Mouse (Mus musculus) gastrocnemius, postnatal 36 days (tissue): Measurements from ENCODE around the gene Cryzl1. TPM values are rescaled to one million over a fixed set of nuclear protein-coding genes. Genes with fewer than 3 reads are reported as not detected.

Source experiments
- DNase-seq, 2 experiments: peaks; one replicate each; pipeline ENCODE4 v3.0.0; 2022
- intact Hi-C: fragments of 180-260 bp; cut with DNase I; formaldehyde crosslinking; loops from one replicate; pipeline ENCODE4 v1.15.1; 2025
- total RNA-seq, 2 experiments: library from RNA; stranded (reverse); gene quantifications; 2 replicates each; pipeline ENCODE4 v1.2.3; 2021

The Cryzl1 gene
- total RNA-seq, 2 experiments from 2014 or later = 12.7 to 17.0 TPM

DNA sequence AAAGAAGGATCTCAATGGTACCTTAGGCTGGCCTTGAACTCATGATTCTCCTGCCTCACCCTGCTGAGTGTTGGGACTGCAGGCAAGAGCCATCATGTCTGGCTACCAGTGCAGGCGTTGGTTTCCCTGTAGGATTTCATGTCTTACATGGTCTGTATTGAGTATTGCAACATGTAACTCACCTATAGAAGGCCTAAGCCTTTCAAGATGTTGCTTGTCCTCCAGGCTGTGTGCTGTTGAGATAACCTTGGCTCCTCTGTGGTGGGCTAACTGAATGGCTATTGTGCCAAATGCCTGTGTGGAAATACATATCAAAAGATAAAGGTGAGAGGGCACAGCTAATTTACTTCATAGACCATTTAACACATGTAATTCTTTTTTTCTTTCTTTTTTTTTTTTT, 29.8 kb downstream of the Cryzl1 start:
- no peak for DNase-seq
- intact Hi-C loops = no loop called here

GRCm38 (mm10) chr16:91695108-91695755, 33.5 kb downstream of the Cryzl1 start:
- intact Hi-C loops = no loop called here
- DNase-seq = no peak

GRCm38 (mm10) chr16:91694455-91695084, 34.2 kb downstream of the Cryzl1 start:
- peak; percentile 48 to 70 for DNase-seq
- intact Hi-C loops = loop anchor here (5.0 kb wide), 1 partner anchor 223 kb away; no protein-coding TSS in a partner anchor

- intact Hi-C loops = loop anchor here (5.0 kb wide), 2 partner anchors 42 to 228 kb away; partner anchors contain the start of genes Gart and Son
These were observed 39.0 kb downstream of the Cryzl1 start for GRCm38 (mm10) chr16:91689791-91690190.

GRCm38 (mm10) chr16:91688619-91689334, 40.0 kb downstream of the Cryzl1 start, which contains the start of gene Donson:
Gene Donson, minus strand, starts transcription at chr16:91688770.
- peak; percentile 88 to 92 for DNase-seq
- intact Hi-C loops = loop anchor here (5.0 kb wide), 1 partner anchor 41 kb away; the partner anchor contains the start of genes Gart and Son

More at GRCm38 (mm10) chr16:91689791-91690190, 39.0 kb downstream of the Cryzl1 start:
- no peak for DNase-seq

GRCm38 (mm10) chr16:91688023-91688618, 40.7 kb downstream of the Cryzl1 start:
- intact Hi-C loops = loop anchor here (5.0 kb wide), 1 partner anchor 41 kb away; the partner anchor contains the start of genes Gart and Son
- no peak for DNase-seq

DNA sequence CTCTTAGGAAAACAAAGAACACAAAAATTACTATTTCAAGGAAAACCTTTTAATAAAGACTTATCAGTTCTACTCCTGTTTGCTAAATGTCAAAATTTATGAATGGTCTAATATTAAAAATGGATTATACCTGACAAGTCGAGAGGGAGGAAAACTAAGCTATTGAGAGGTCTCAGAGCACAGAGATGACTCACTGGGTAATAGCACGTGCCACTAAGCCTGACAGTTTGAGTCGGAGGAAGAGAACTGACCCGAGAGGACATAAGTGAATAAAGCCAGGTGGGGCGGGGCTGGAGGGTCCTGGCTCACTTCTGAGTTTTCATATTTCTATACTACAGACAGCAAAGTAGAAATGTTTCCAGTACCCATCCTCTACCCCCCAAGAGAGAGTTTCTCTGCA, 42.4 kb downstream of the Cryzl1 start:
- intact Hi-C loops = loop anchor here (5.0 kb wide), 1 partner anchor 39 kb away; the partner anchor contains the start of genes Gart and Son
- no peak for DNase-seq

DNA sequence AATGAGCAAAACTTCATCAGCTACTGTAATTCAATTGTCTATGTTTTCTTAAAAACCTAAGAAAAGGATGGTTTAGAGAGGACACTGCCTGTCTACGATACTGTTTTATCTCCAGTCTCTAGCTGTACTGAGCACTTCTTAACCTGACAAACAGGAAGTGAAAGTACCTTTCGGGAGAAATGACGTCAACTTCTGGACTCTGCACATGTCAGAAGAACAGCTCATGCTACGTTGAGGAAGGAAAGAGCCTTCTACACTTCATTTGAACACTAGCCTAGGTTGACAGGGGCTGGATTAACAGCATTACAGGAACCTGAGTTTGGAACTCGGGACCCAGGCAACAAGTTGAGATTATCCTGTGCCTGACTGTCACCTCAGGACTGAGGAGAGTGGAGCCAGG, 43.2 kb downstream of the Cryzl1 start:
- DNase-seq = no peak
- intact Hi-C loops = loop anchor here (5.0 kb wide), 1 partner anchor 38 kb away; the partner anchor contains the start of genes Gart and Son

GRCm38 (mm10) chr16:91680656-91681055, 48.1 kb downstream of the Cryzl1 start:
- intact Hi-C loops = no loop called here
- DNase-seq = no peak

DNA sequence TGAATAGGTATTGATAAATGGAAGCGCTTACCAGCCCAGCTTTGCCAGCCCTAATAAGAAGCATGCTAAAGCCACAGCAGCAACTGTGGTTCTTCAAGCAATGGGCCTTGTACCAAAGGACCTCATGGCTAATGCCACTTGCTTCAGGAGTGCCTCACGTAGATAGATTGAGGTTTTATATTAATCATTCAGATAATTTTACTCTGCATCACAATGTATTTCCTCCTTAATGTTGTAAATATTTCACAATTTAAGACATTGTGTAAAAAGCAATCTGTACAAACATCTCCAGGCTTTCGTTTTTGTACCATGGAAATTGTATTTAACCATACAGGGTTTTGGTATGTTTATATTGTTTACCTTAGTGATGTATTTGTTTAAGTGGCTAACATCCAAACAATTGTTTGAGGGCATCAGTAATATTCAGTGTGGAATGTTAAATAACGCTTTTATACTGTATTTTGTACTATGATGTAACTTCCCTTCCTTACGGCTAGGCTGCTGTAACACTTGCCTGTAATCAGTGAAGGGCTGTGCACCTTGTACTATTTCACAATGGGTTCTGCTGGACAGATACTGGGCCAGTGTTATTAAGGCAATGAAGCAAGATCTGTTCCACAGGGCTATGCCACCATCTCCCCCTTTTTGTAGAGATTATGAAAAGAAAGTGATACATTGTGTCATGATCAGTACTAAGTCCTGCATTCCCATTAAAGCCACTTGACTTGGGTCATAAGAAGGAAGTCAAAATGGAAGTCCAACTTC, 50.4 kb downstream of the Cryzl1 start:
- no peak for DNase-seq
- intact Hi-C loops = no loop called here

GRCm38 (mm10) chr16:91674500-91674899, 54.3 kb downstream of the Cryzl1 start:
- no peak for DNase-seq
- intact Hi-C loops = no loop called here

- no peak for DNase-seq
- intact Hi-C loops = no loop called here
These were observed 65.0 kb downstream of the Cryzl1 start for GRCm38 (mm10) chr16:91663795-91664194.

DNA sequence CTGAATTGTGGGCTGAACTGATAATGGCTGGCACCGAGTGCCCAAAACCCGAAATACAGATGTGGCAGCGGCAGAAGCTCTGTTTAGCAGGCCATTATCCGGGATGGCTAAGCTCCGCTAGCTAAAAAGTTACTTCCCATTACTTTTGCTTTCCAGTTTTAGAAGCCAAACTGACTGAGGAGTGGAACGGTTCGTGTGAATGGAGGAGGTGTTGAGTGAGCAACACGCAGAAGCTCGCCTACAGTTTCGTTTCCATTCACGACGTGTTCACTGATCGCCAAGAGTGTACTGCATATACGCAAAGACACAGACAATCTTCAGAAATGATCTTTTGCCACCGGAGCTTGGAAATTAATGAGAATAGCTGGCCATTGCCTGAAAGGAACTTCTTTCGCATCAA, 66.4 kb downstream of the Cryzl1 start:
- intact Hi-C loops = no loop called here
- DNase-seq = no peak

- intact Hi-C loops = no loop called here
- DNase-seq = no peak
These were observed 67.4 kb downstream of the Cryzl1 start for GRCm38 (mm10) chr16:91661397-91661796.

GRCm38 (mm10) chr16:91659798-91660197, 69.0 kb downstream of the Cryzl1 start:
- intact Hi-C loops = no loop called here

GRCm38 (mm10) chr16:91658471-91658870, 70.3 kb downstream of the Cryzl1 start:
- DNase-seq = no peak
- intact Hi-C loops = no loop called here

More at GRCm38 (mm10) chr16:91659798-91660197, 69.0 kb downstream of the Cryzl1 start:
- no peak for DNase-seq

DNA sequence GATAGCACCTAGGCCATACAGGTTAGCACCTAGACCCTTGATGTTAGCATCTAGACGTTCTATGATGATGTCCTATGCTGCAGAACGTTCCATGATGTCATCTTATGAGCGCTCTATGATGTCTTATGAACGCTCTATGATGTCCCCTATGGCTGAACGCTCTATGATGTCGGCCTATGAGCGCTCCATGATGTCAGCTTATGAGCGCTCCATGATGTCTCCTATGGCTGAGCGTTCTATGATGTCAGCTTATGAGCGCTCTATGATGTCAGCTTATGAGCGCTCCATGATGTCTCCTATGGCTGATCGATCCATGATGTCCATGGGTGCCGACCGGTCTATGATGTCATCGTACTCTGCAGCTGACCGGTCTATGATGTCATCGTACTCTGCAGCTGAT, 71.5 kb downstream of the Cryzl1 start:
- intact Hi-C loops = no loop called here

DNA sequence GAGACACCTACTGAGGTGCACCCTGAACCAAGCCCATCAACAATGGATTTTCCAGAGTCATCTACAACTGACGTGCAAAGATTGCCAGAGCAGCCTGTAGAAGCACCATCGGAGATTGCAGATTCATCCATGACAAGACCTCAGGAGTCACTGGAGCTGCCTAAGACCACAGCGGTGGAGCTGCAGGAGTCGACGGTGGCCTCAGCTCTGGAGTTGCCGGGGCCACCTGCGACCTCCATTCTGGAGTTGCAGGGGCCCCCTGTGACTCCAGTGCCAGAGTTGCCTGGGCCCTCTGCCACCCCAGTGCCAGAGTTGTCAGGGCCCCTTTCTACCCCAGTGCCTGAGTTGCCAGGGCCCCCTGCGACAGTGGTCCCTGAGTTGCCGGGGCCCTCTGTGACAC, 73.5 kb downstream of the Cryzl1 start:
- intact Hi-C loops = no loop called here
- no peak for DNase-seq

More for the DNA sequence above, 71.5 kb downstream of the Cryzl1 start:
- no peak for DNase-seq

- intact Hi-C loops = no loop called here
- no peak for DNase-seq
These were observed 76.6 kb downstream of the Cryzl1 start for GRCm38 (mm10) chr16:91652191-91652590.

DNA sequence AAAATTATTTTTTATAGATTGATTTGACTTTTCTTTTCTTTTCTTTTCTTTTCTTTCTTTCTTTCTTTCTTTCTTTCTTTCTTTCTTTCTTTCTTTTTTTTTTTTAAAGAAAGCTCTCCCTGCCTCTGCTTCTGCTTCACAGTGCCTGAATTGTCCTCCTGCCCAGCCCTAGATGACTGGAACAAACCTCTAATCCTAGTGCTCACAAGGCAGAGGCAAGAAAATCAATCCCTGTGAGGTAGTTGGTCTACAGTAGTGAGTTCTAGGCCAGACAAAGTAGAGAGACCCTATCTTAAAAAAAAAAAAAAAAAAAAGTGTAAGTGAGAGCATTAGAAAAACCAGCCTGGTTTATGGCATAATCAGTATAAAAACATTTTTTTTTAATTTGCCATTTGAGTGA, 79.0 kb downstream of the Cryzl1 start:
- no peak for DNase-seq
- intact Hi-C loops = loop anchor here (5.0 kb wide), 2 partner anchors 38 to 52 kb away; partner anchors contain the start of genes Donson and Tmem50b
